Mouse (Mus musculus) neural tube, embryonic 11.5 days (tissue): ENCODE data around the gene Fuca1. TPM values are rescaled to one million over a fixed set of nuclear protein-coding genes. Genes with fewer than 3 reads are reported as not detected.

Source experiments
- ATAC-seq: fragments of 200-750 bp; cut with Nextera tagmentation; 2 replicates; pipeline ENCODE4 v1.8.0; 2017; ENCODE audit warnings: moderate number of reproducible peaks, mild to moderate bottlenecking, moderate TSS enrichment, moderate library complexity; ENCODE audit not compliant: insufficient read depth, low FRiP score, low TSS enrichment
- DNase-seq: peaks from one replicate; pipeline ENCODE4 v3.0.0-alpha.2; 2015; ENCODE audit warnings: low spot score
- H3K27ac ChIP-seq: fragments of 300-500 bp; sonication (generic); 2 replicates; pipeline ENCODE4 v1.5.1; 2014; ENCODE audit warnings: low read depth, mild to moderate bottlenecking, low read length
- H3K27me3 ChIP-seq: fragments of 300-500 bp; sonication (generic); 2 replicates; pipeline ENCODE4 v1.6.1; 2014; ENCODE audit warnings: mild to moderate bottlenecking, low read length, mixed read lengths; ENCODE audit not compliant: control insufficient read depth, insufficient read depth
- H3K36me3 ChIP-seq: fragments of 300-500 bp; sonication (generic); 2 replicates; pipeline ENCODE4 v1.6.1; 2014; ENCODE audit warnings: mild to moderate bottlenecking, low read length, moderate library complexity, mixed read lengths; ENCODE audit not compliant: control insufficient read depth, insufficient read depth
- H3K4me1 ChIP-seq: fragments of 300-500 bp; sonication (generic); 2 replicates; pipeline ENCODE4 v1.6.1; 2014; ENCODE audit warnings: low read length, mixed read lengths; ENCODE audit not compliant: control insufficient read depth, insufficient read depth
- H3K4me2 ChIP-seq: fragments of 300-500 bp; sonication (generic); 2 replicates; pipeline ENCODE4 v1.6.1; 2014; ENCODE audit warnings: low read depth, mild to moderate bottlenecking, moderate library complexity
- H3K4me3 ChIP-seq: fragments of 300-500 bp; sonication (generic); 2 replicates; pipeline ENCODE4 v1.5.1; 2014; ENCODE audit warnings: low read depth, low read length
- H3K9ac ChIP-seq: fragments of 300-500 bp; sonication (generic); 2 replicates; pipeline ENCODE4 v1.6.1; 2014; ENCODE audit warnings: mild to moderate bottlenecking, low read length
- H3K9me3 ChIP-seq: fragments of 300-500 bp; sonication (generic); 2 replicates; pipeline ENCODE4 v1.6.1; 2016; ENCODE audit warnings: low read length; ENCODE audit not compliant: control insufficient read depth
- WGBS: fragments of 180-500 bp; shearing (Covaris S2); extraction: QIAGEN DNeasy Blood & Tissue Kit; methylation state at CpG from one replicate; pipeline ENCODE4 v1.1.7; 2014; 5-methylcytosine and 5-hydroxymethylcytosine counted together
- polyA plus RNA-seq: library from polyadenylated mRNA; unstranded; fragments of >200 nt; fragmentation: Nextera tagmentation; extraction: Ambion mirVana; gene quantifications from 2 replicates; pipeline ENCODE4 v1.2.1, GENCODE M21; 2014

Gene Fuca1
- polyA plus RNA-seq, 1 experiment from 2014 or later: 60.6 TPM

DNA sequence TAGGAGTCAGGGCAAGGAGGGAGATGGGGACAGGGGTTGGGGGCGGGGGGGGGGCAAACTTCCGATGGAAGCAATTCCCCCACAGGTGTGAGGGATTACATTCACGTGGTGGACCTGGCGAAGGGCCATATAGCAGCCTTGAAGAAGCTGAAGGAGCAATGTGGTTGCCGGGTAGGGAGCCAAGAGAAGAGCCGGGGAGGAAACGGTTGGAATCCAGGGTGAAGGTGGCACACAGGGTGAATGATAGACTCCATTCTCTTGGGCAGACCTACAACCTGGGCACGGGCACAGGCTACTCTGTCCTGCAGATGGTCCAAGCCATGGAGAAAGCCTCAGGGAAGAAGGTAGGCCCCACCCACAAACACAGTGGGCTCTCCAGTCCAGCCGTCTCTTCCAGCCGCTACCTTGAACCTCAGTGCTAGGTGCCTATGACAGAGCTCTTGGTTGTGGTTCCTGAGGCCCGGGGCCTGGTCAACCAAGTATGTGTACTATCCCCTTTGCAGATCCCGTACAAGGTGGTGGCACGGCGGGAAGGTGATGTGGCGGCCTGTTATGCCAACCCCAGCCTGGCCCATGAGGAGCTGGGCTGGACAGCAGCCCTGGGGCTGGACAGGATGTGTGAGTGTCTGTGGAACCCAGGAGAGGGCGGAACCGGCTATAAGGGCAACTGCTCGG lies 46.7 kb downstream of the Fuca1 start:
- H3K27me3 ChIP-seq: no peaks in the 10 kb centered on the region
- H3K36me3 ChIP-seq: peaks cover 31% of the 10 kb centered on the region
- no peak overlapping the region for H3K4me2 ChIP-seq
- no peak overlapping the region for H3K4me3 ChIP-seq
- H3K9me3 ChIP-seq: no peaks in the 10 kb centered on the region
- H3K4me1 ChIP-seq: peaks cover 16% of the 10 kb centered on the region
- ATAC-seq (no peak), DNase-seq (no peak)
- WGBS: 89% methylated on average over 18 of the region's 18 CpGs
- no peak overlapping the region for H3K9ac ChIP-seq
- H3K27ac ChIP-seq: no peak overlapping the region

GRCm38 (mm10) chr4:135968271-135968869 lies 47.8 kb downstream of the Fuca1 start:
- ATAC-seq (no peak), DNase-seq (no peak)
- whole genome bisulfite sequencing: 76% methylated on average over 17 of the region's 19 CpGs
- Histone ChIP-seq H3K36me3 (peaks cover 31% of the 10 kb centered on the region), H3K9me3 (no peaks in the 10 kb centered on the region), H3K4me3 (no peak overlapping the region), H3K9ac (no peak overlapping the region), H3K4me1 (peaks cover 16% of the 10 kb centered on the region), H3K27me3 (no peaks in the 10 kb centered on the region), H3K27ac (no peak overlapping the region), H3K4me2 (no peak overlapping the region)

DNA sequence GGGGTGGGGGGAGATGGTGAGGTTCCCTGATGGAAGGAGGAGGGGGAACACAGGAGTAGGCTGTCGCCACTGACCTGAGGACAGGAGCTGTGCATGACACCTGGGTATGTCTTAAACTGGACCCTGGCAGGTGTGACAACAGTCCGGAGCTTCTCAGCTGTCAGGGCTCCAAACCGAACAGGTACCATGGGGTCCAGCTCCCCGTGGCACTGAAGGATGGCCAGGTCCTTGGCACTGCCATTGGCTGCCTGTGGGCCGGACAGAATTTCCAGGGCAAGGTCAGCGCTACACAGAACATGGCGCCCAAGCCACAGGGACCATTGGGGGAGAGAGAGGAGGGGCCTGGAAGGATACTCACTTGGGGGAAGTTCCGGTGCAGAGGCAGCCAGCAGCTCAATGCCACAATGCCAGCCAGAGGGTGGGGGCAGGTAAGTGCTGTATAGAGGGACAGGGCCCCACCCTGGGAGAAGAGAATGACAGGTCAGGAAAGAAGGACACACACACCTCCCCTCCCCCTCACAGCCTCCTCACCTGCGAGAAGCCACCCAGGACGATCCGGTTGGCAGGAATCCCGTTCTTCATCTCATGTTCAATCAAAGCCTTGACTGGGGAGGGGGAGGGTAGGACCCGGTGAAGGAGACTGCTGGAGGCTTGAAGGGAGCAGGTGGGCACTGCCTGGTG lies 48.7 kb downstream of the Fuca1 start:
- Histone ChIP-seq H3K36me3 (peaks cover 31% of the 10 kb centered on the region), H3K4me3 (no peak overlapping the region), H3K9me3 (no peaks in the 10 kb centered on the region), H3K4me1 (peaks cover 13% of the 10 kb centered on the region), H3K9ac (no peak overlapping the region), H3K4me2 (no peak overlapping the region), H3K27ac (no peak overlapping the region), H3K27me3 (no peaks in the 10 kb centered on the region)
- DNase-seq (no peak), ATAC-seq (no peak)
- WGBS: 89% methylated on average over 13 of the region's 13 CpGs

- Histone ChIP-seq H3K4me2 (no peak overlapping the region; the same call in 1 of the 2 replicates), H3K4me1 (peaks cover 8% of the 10 kb centered on the region), H3K9me3 (no peaks in the 10 kb centered on the region), H3K27ac (no peak overlapping the region), H3K36me3 (peaks cover 31% of the 10 kb centered on the region), H3K27me3 (no peaks in the 10 kb centered on the region), H3K9ac (no peak overlapping the region), H3K4me3 (no peak overlapping the region)
- 91% methylated on average over 11 of the region's 11 CpGs for WGBS
- ATAC-seq (no peak), DNase-seq (no peak)
Observed at GRCm38 (mm10) chr4:135970585-135970984, 50.0 kb downstream of the Fuca1 start.

GRCm38 (mm10) chr4:135971805-135972555 lies 51.4 kb downstream of the Fuca1 start:
- ATAC-seq (peak; percentile 50), DNase-seq (no peak)
- H3K9me3 ChIP-seq: no peaks in the 10 kb centered on the region
- H3K36me3 ChIP-seq: peaks cover 31% of the 10 kb centered on the region
- H3K27me3 ChIP-seq: no peaks in the 10 kb centered on the region
- peak overlapping the region; percentile 96 for H3K4me3 ChIP-seq
- WGBS: 1% methylated on average over 35 of the region's 35 CpGs
- peak overlapping the region; percentile 89 for H3K9ac ChIP-seq
- H3K4me2 ChIP-seq: peak overlapping the region; percentile 96
- H3K4me1 ChIP-seq: peaks cover 8% of the 10 kb centered on the region
- H3K27ac ChIP-seq: peak overlapping the region; percentile 49; the same call in 1 of the 2 replicates

DNA sequence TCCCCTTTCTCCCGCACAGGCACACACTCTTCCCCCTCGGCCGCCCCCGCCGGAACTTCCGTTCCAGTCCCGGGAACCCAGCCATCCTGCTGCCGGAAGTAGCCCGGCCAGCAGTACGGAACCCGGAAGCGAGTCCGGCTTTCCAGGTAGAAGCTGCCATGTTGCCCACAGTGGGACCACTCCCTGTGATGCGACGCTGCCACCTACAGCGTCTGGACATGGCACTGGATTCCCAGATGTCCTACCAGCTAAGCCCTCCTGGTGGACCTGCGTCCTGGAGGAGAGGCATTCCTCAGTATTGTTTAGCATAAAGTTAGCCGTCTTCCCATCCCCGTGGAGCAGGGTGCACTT lies 52.0 kb downstream of the Fuca1 start, which contains the start of gene Lypla2:
Lypla2 (minus strand) TSS at position 71 of the 351 bp plus-strand sequence.
- Histone ChIP-seq H3K9ac (peak within 1 kb of the TSS; percentile 89), H3K4me1 (peaks cover 8% of the 10 kb centered on the region), H3K9me3 (no peaks in the 10 kb centered on the region), H3K27ac (peak within 1 kb of the TSS; percentile 49; the same call in 1 of the 2 replicates), H3K36me3 (peaks cover 26% of the 10 kb centered on the region), H3K4me3 (peak within 1 kb of the TSS; percentile 96), H3K4me2 (peak within 1 kb of the TSS; percentile 96), H3K27me3 (no peaks in the 10 kb centered on the region)
- DNase-seq (peak; percentile 83), ATAC-seq (peak; percentile 78)
- WGBS: 1% methylated on average over 19 of the region's 19 CpGs

DNA sequence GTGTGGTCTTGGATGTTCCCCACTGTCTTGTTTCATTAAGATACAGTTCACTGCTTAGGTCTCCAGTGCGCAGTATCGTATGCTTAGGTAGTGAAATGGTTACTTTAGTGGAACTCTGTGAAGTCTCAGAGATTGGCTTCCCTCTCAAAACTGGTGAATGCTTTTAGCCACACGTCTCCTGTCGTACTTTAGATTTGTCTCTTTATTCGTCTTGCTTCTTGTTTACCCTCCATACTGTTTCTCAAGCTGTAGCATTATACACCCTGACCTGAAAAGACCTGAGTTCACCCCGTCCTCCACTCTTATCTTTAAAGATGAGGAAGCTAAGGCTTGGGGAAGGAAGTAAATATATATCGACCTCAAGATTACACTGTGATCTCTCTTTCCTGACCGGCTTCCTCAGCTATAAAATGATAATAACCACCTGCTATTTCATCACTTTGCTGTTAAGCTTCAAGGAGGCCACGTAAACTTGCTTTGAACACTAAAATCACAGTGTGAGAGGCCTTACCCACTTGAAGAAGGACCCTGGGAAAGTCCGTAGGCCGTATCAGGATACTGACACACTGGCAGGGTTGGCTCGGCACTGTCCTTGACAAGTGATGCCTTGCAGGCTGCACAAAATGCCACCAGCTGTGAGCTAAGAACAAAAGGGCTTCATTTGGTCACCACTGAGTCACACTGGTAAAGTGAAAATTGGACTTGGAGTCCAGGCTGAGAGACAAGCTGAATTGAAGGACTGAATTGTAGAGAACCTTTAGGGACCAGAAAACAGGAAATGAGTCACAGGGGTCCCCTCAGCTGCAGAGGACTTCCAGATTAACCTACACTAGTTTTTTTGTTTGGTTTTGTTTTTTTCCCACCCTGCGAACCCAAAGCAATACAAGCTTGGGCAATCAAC lies 52.6 kb downstream of the Fuca1 start:
- Histone ChIP-seq H3K27ac (no peak overlapping the region), H3K27me3 (no peaks in the 10 kb centered on the region), H3K36me3 (peaks cover 23% of the 10 kb centered on the region), H3K4me1 (peaks cover 8% of the 10 kb centered on the region), H3K9me3 (no peaks in the 10 kb centered on the region), H3K9ac (peak overlapping the region; percentile 89), H3K4me2 (peak overlapping the region; percentile 96), H3K4me3 (peak overlapping the region; percentile 96)
- DNase-seq: no peak
- 74% methylated on average over 13 of the region's 13 CpGs for WGBS
- ATAC-seq: no peak

- DNase-seq (no peak), ATAC-seq (no peak)
- Histone ChIP-seq H3K27ac (no peak overlapping the region), H3K9me3 (no peaks in the 10 kb centered on the region), H3K4me1 (peaks cover 6% of the 10 kb centered on the region), H3K27me3 (no peaks in the 10 kb centered on the region), H3K4me3 (no peak overlapping the region), H3K4me2 (no peak overlapping the region), H3K9ac (no peak overlapping the region), H3K36me3 (0 out of 2 replicates have a peak, but pooled peaks cover 4% of the 10 kb centered on the region)
- 90% methylated on average over 12 of the region's 12 CpGs for WGBS
Observed at GRCm38 (mm10) chr4:135976146-135976545, 55.6 kb downstream of the Fuca1 start.
